In the genomic region with DNA sequence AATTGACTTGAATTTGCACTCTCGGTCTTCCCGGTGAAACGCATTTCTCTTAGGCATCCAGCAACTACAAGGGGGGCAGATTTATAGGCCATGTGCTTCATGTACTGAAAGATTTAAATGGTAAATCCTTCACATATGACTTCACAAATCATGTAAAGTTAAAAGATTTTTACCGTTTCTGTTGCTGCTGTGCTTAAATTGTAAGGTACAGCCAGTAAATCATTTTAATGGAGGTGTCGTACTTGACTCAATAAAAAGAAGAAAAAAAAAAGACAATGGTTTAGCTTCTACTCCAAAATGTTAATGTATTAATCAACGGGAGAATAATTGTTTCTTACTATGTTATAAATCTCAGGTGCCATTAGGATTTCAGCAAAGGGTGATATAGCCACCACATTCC, we compare ENCODE assay signal across 19 mouse cellular contexts.
"Had no signal": no experiment of that assay in that cellular context is flagged by ENCODE, and none has a peak within 500 bp of the region (broad histone marks: within the 10 kb centered on the region; RNA-seq: fewer than 3 reads in every experiment).

No protein-coding gene starts in this region.

- DNase-seq: kidney, adult 11 months; kidney, adult 8-10 months; kidney, postnatal 25 days; layer of hippocampus, adult 9-11 months; liver; lung, adult 18-20 months; lung, postnatal 10 days; lung, postnatal 36 days; thymus, adult 2 months; thymus, postnatal 25 days had no signal

- H3K27ac ChIP-seq: intestine, embryonic 15.5 days; layer of hippocampus, adult 2 months; liver, embryonic 12.5 days; liver, embryonic 15.5 days; lung, embryonic 15.5 days; midbrain, embryonic 15.5 days; stomach, postnatal 0 days had no signal

- H3K36me3 ChIP-seq: intestine, embryonic 15.5 days; liver, embryonic 12.5 days; liver, embryonic 15.5 days; lung, embryonic 15.5 days; midbrain, embryonic 15.5 days had no signal

- ATAC-seq: intestine, embryonic 15.5 days; liver, embryonic 12.5 days; midbrain, embryonic 15.5 days had no signal

- H3K4me2 ChIP-seq: intestine, embryonic 15.5 days; liver, embryonic 12.5 days; liver, embryonic 15.5 days; lung, embryonic 15.5 days; midbrain, embryonic 11.5 days; midbrain, embryonic 15.5 days had no signal

- H3K27me3 ChIP-seq: intestine, embryonic 15.5 days; liver, embryonic 12.5 days; liver, embryonic 15.5 days; lung, embryonic 15.5 days; midbrain, embryonic 15.5 days had no signal

- H3K4me3 ChIP-seq: intestine, embryonic 15.5 days; layer of hippocampus, adult 2 months; liver, embryonic 12.5 days; liver, embryonic 15.5 days; lung, embryonic 15.5 days; megakaryocyte, embryonic 14.5 days; midbrain, embryonic 15.5 days had no signal

- H3K4me1 ChIP-seq: intestine, embryonic 15.5 days; liver, embryonic 12.5 days; liver, embryonic 15.5 days; lung, embryonic 15.5 days had no signal

- H3K9ac ChIP-seq: intestine, embryonic 15.5 days; liver, embryonic 12.5 days; liver, embryonic 15.5 days; lung, embryonic 15.5 days; midbrain, embryonic 15.5 days had no signal

- H3K9me3 ChIP-seq: intestine, embryonic 15.5 days; liver, embryonic 12.5 days; liver, embryonic 15.5 days; lung, embryonic 15.5 days; megakaryocyte, embryonic 14.5 days; midbrain, embryonic 15.5 days had no signal
